Mouse (Mus musculus) forebrain, embryonic 12.5 days (tissue): Measurements from ENCODE around the gene Ceacam16. TPM values are rescaled to one million over a fixed set of nuclear protein-coding genes. Genes with fewer than 3 reads are reported as not detected.

Experiments
- ATAC-seq: fragments of 200-750 bp; cut with Nextera tagmentation; 2 replicates; pipeline ENCODE4 v1.8.0; 2017; ENCODE audit warnings: moderate TSS enrichment; ENCODE audit not compliant: low FRiP score
- H3K27ac ChIP-seq: fragments of 300-500 bp; sonication (generic); 2 replicates; pipeline ENCODE4 v1.5.1; 2016; ENCODE audit warnings: mild to moderate bottlenecking
- H3K27me3 ChIP-seq: fragments of 300-500 bp; sonication (generic); 2 replicates; pipeline ENCODE4 v1.6.1; 2016; ENCODE audit warnings: mild to moderate bottlenecking
- H3K36me3 ChIP-seq: fragments of 300-500 bp; sonication (generic); replicated peaks from 2 replicates; pipeline ENCODE4 v1.6.1; 2016; ENCODE audit warnings: mild to moderate bottlenecking
- H3K4me1 ChIP-seq: fragments of 300-500 bp; sonication (generic); 2 replicates; pipeline ENCODE4 v1.6.1; 2016
- H3K4me2 ChIP-seq: fragments of 300-500 bp; sonication (generic); 2 replicates; pipeline ENCODE4 v1.6.1; 2016; ENCODE audit warnings: mild to moderate bottlenecking, moderate library complexity
- H3K4me3 ChIP-seq: fragments of 300-500 bp; sonication (generic); replicated peaks from 2 replicates; pipeline ENCODE4 v1.5.1; 2016; ENCODE audit warnings: mild to moderate bottlenecking
- H3K9ac ChIP-seq: fragments of 300-500 bp; sonication (generic); 2 replicates; pipeline ENCODE4 v1.6.1; 2016; ENCODE audit warnings: mild to moderate bottlenecking
- H3K9me3 ChIP-seq: fragments of 300-500 bp; sonication (generic); 2 replicates; pipeline ENCODE4 v1.6.1; 2016
- WGBS: fragments of 180-500 bp; shearing (Covaris S2); methylation state at CpG from one replicate; pipeline ENCODE4 v1.1.7; 2016; 5-methylcytosine and 5-hydroxymethylcytosine counted together
- polyA plus RNA-seq: library from polyadenylated mRNA; unstranded; fragments of >200 nt; fragmentation: Nextera tagmentation; extraction: Ambion mirVana; gene quantifications from 2 replicates; pipeline ENCODE4 v1.2.1, GENCODE M21; 2016

The Ceacam16 gene
- polyA plus RNA-seq, 1 experiment from 2014 or later: not detected

GRCm38 (mm10) chr7:19822193-19822592, 38.9 kb downstream of the Ceacam16 start:
- H3K4me1 ChIP-seq: peaks cover 20% of the 10 kb centered on the region

GRCm38 (mm10) chr7:19821633-19822032, 39.5 kb downstream of the Ceacam16 start:
- 58% methylated on average over 7 of the region's 7 CpGs for WGBS
- Histone ChIP-seq H3K4me2 (no peak overlapping the region), H3K4me3 (no peak overlapping the region), H3K27ac (no peak overlapping the region), H3K36me3 (no peaks in the 10 kb centered on the region), H3K4me1 (peaks cover 26% of the 10 kb centered on the region), H3K9ac (no peak overlapping the region), H3K9me3 (no peaks in the 10 kb centered on the region), H3K27me3 (peaks cover 80% of the 10 kb centered on the region)
- ATAC-seq: no peak

More at GRCm38 (mm10) chr7:19822193-19822592, 38.9 kb downstream of the Ceacam16 start:
- 5% methylated on average over 15 of the region's 20 CpGs for WGBS
- ATAC-seq: no peak
- H3K4me3 ChIP-seq: peak overlapping the region; percentile 36
- H3K4me2 ChIP-seq: peak overlapping the region; percentile 55
- H3K27me3 ChIP-seq: peaks cover 74% of the 10 kb centered on the region
- no peaks in the 10 kb centered on the region for H3K9me3 ChIP-seq
- H3K27ac ChIP-seq: no peak overlapping the region
- H3K9ac ChIP-seq: peak overlapping the region; percentile 33; the same call in 1 of the 2 replicates
- no peaks in the 10 kb centered on the region for H3K36me3 ChIP-seq

GRCm38 (mm10) chr7:19820347-19821048, 40.6 kb downstream of the Ceacam16 start:
- H3K9me3 ChIP-seq: 0 out of 2 replicates have a peak, but pooled peaks cover 1% of the 10 kb centered on the region
- peaks cover 87% of the 10 kb centered on the region for H3K27me3 ChIP-seq
- H3K27ac ChIP-seq: no peak overlapping the region
- ATAC-seq: no peak
- no peak overlapping the region for H3K4me2 ChIP-seq
- no peak overlapping the region for H3K9ac ChIP-seq
- H3K4me3 ChIP-seq: no peak overlapping the region
- peaks cover 37% of the 10 kb centered on the region for H3K4me1 ChIP-seq
- 71% methylated on average over 3 of the region's 3 CpGs for WGBS
- no peaks in the 10 kb centered on the region for H3K36me3 ChIP-seq

- H3K9ac ChIP-seq: no peak overlapping the region
- no peak overlapping the region for H3K4me2 ChIP-seq
- H3K27me3 ChIP-seq: peaks cover 89% of the 10 kb centered on the region
- no peaks in the 10 kb centered on the region for H3K36me3 ChIP-seq
- 0 out of 2 replicates have a peak, but pooled peaks cover 3% of the 10 kb centered on the region for H3K9me3 ChIP-seq
- 85% methylated on average over 7 of the region's 7 CpGs for WGBS
- ATAC-seq: no peak
- no peak overlapping the region for H3K27ac ChIP-seq
- H3K4me3 ChIP-seq: no peak overlapping the region
- peaks cover 32% of the 10 kb centered on the region for H3K4me1 ChIP-seq
Measured at GRCm38 (mm10) chr7:19818875-19819274, 42.2 kb downstream of the Ceacam16 start.

- Histone ChIP-seq H3K9ac (no peak overlapping the region), H3K9me3 (0 out of 2 replicates have a peak, but pooled peaks cover 3% of the 10 kb centered on the region), H3K27me3 (peaks cover 88% of the 10 kb centered on the region), H3K36me3 (no peaks in the 10 kb centered on the region), H3K4me1 (peaks cover 32% of the 10 kb centered on the region), H3K4me2 (no peak overlapping the region), H3K4me3 (no peak overlapping the region), H3K27ac (no peak overlapping the region)
- no peak for ATAC-seq
- WGBS: 77% methylated on average over 5 of the region's 5 CpGs
Measured at GRCm38 (mm10) chr7:19818440-19818839, 42.7 kb downstream of the Ceacam16 start.

GRCm38 (mm10) chr7:19817382-19818105, 43.6 kb downstream of the Ceacam16 start:
- peak overlapping the region; percentile 54 for H3K4me2 ChIP-seq
- 0 out of 2 replicates have a peak, but pooled peaks cover 3% of the 10 kb centered on the region for H3K9me3 ChIP-seq
- no peak overlapping the region for H3K9ac ChIP-seq
- H3K4me3 ChIP-seq: peak overlapping the region; percentile 18
- no peaks in the 10 kb centered on the region for H3K36me3 ChIP-seq
- peak; percentile 68 for ATAC-seq
- WGBS: 5% methylated on average over 15 of the region's 15 CpGs
- H3K27ac ChIP-seq: 0 out of 2 replicates have a peak overlapping the region, but pooled peaks have one; percentile 25
- peaks cover 30% of the 10 kb centered on the region for H3K4me1 ChIP-seq
- H3K27me3 ChIP-seq: peaks cover 88% of the 10 kb centered on the region

- peaks cover 88% of the 10 kb centered on the region for H3K27me3 ChIP-seq
- H3K9me3 ChIP-seq: 0 out of 2 replicates have a peak, but pooled peaks cover 3% of the 10 kb centered on the region
- peak overlapping the region; percentile 40 for H3K4me3 ChIP-seq
- H3K9ac ChIP-seq: peak overlapping the region; percentile 50
- peak overlapping the region; percentile 54 for H3K4me2 ChIP-seq
- H3K36me3 ChIP-seq: no peaks in the 10 kb centered on the region
- H3K27ac ChIP-seq: no peak overlapping the region
- peak; percentile 52 for ATAC-seq
- 2% methylated on average over 28 of the region's 28 CpGs for WGBS
- H3K4me1 ChIP-seq: peaks cover 28% of the 10 kb centered on the region
Measured at GRCm38 (mm10) chr7:19816224-19816771, 44.8 kb downstream of the Ceacam16 start.

- 13% methylated on average over 17 of the region's 17 CpGs for WGBS
- Histone ChIP-seq H3K4me3 (peak overlapping the region; percentile 40), H3K4me2 (peak overlapping the region; percentile 54), H3K36me3 (no peaks in the 10 kb centered on the region), H3K27ac (no peak overlapping the region), H3K27me3 (peaks cover 88% of the 10 kb centered on the region), H3K9ac (peak overlapping the region; percentile 50), H3K4me1 (peaks cover 35% of the 10 kb centered on the region), H3K9me3 (0 out of 2 replicates have a peak, but pooled peaks cover 3% of the 10 kb centered on the region)
- peak; percentile 24; the same call in 1 of the 2 replicates for ATAC-seq
Measured at GRCm38 (mm10) chr7:19815296-19816223, 45.5 kb downstream of the Ceacam16 start.

- Histone ChIP-seq H3K4me2 (no peak overlapping the region), H3K4me3 (no peak overlapping the region), H3K27me3 (peaks cover 90% of the 10 kb centered on the region), H3K4me1 (peaks cover 40% of the 10 kb centered on the region), H3K9ac (no peak overlapping the region), H3K27ac (no peak overlapping the region), H3K9me3 (0 out of 2 replicates have a peak, but pooled peaks cover 3% of the 10 kb centered on the region), H3K36me3 (no peaks in the 10 kb centered on the region)
- ATAC-seq: no peak
- WGBS: 83% methylated on average over 6 of the region's 6 CpGs
Measured at GRCm38 (mm10) chr7:19813579-19814122, 47.4 kb downstream of the Ceacam16 start.

GRCm38 (mm10) chr7:19813161-19813560, 47.9 kb downstream of the Ceacam16 start:
- H3K4me3 ChIP-seq: no peak overlapping the region
- H3K36me3 ChIP-seq: no peaks in the 10 kb centered on the region
- no peak overlapping the region for H3K9ac ChIP-seq
- H3K4me2 ChIP-seq: no peak overlapping the region
- H3K4me1 ChIP-seq: peaks cover 40% of the 10 kb centered on the region
- H3K9me3 ChIP-seq: 0 out of 2 replicates have a peak, but pooled peaks cover 3% of the 10 kb centered on the region
- peaks cover 90% of the 10 kb centered on the region for H3K27me3 ChIP-seq
- 83% methylated on average over 4 of the region's 4 CpGs for WGBS
- H3K27ac ChIP-seq: no peak overlapping the region
- no peak for ATAC-seq

- H3K4me3 ChIP-seq: peak overlapping the region; percentile 25
- peak; percentile 40; the same call in 1 of the 2 replicates for ATAC-seq
- no peaks in the 10 kb centered on the region for H3K36me3 ChIP-seq
- 3% methylated on average over 22 of the region's 22 CpGs for WGBS
- no peak overlapping the region for H3K27ac ChIP-seq
- H3K9ac ChIP-seq: peak overlapping the region; percentile 25; the same call in 1 of the 2 replicates
- H3K4me2 ChIP-seq: peak overlapping the region; percentile 46
- peaks cover 23% of the 10 kb centered on the region for H3K4me1 ChIP-seq
- 0 out of 2 replicates have a peak, but pooled peaks cover 3% of the 10 kb centered on the region for H3K9me3 ChIP-seq
- H3K27me3 ChIP-seq: peaks cover 77% of the 10 kb centered on the region
Measured at GRCm38 (mm10) chr7:19811114-19811513, 50.0 kb downstream of the Ceacam16 start.
